19 mouse cellular contexts compared by ENCODE assay signal in genomic region chrX:35994226-35994625, GRCm38 (mm10).
DNase-seq lines count a peak whose midpoint lies in the region; TF ChIP-seq lines count a peak whose summit lies in the region.
"Had no signal": no experiment of that assay in that cellular context is flagged by ENCODE, and none has a peak within 500 bp of the region (broad histone marks: within the 10 kb centered on the region; RNA-seq: fewer than 3 reads in every experiment).

No protein-coding gene starts in this region.

- 77% methylated on average over 6 of the region's 6 CpGs for WGBS in heart, adult 2 months

- peak; percentile 62 for DNase-seq in heart, adult 11 months
- DNase-seq in heart, adult 2 months = no peak
- DNase-seq in layer of hippocampus, adult 2 months (ENCODE audit: low spot score in 2 of 2) = no peak
- no peak for DNase-seq in layer of hippocampus, postnatal 10 days (ENCODE audit: low spot score in 2 of 2)
- DNase-seq in brain, adult 2 months (ENCODE audit: low read depth, low spot score) = peak; percentile 13
- no peak for DNase-seq in cerebellum, adult 9-10 months
- DNase-seq: adrenal gland, adult 2 months; adrenal gland, adult 8-10 months; adrenal gland, postnatal 10 days; adrenal gland, postnatal 14 days; adrenal gland, postnatal 25 days; adrenal gland, postnatal 36 days; B cell, adult 2 months; cerebellum, adult 11 months; cerebellum, adult 11-12 months; cerebellum, adult 18-20 months; cerebellum, adult 2 months had no signal

- H3K27ac ChIP-seq in heart, adult 2 months = no peak overlapping the region
- peak overlapping the region; percentile 55; the same call in 1 of the 2 replicates for H3K27ac ChIP-seq in layer of hippocampus, adult 2 months

- H3K79me2 ChIP-seq in heart, adult 2 months (replicated peaks; ENCODE audit: control insufficient read depth, insufficient read depth, low read length) = no peaks in the 10 kb centered on the region

- no peak overlapping the region for H3K4me3 ChIP-seq in heart, adult 2 months
- no peak overlapping the region for H3K4me3 ChIP-seq in layer of hippocampus, adult 2 months

- TF ChIP-seq CTCF in heart, adult 2 months (IDR thresholded peaks at IDR 0.05) = no peak
- no peak for TF ChIP-seq CTCF in layer of hippocampus, adult 2 months (conservative IDR thresholded peaks at IDR 0.05)

- H3K36me3 ChIP-seq in heart, adult 2 months (ENCODE audit: control insufficient read depth, insufficient read depth, low read length) = no peaks in the 10 kb centered on the region
- H3K36me3 ChIP-seq: G1E had no signal

- H3K27me3 ChIP-seq in heart, adult 2 months (ENCODE audit: control insufficient read depth, insufficient read depth, low read length) = no peaks in the 10 kb centered on the region
- H3K27me3 ChIP-seq: CH12.LX had no signal

- H3K4me1 ChIP-seq in heart, adult 2 months (ENCODE audit: control insufficient read depth, insufficient read depth, low read length) = no peaks in the 10 kb centered on the region

- no peak for TF ChIP-seq POLR2A in heart, adult 2 months (IDR thresholded peaks at IDR 0.05; ENCODE audit: insufficient read depth, low read depth, low read length)

- intact Hi-C loops in heart, adult 2 months (cut with DNase I) = no loop called here

- TF ChIP-seq EP300 in heart, adult 2 months (IDR thresholded peaks at IDR 0.05; ENCODE audit: insufficient read depth, low read depth, low read length) = no peak

- no peak overlapping the region for H3K9ac ChIP-seq in heart, adult 2 months (ENCODE audit: low read depth, low read length)

Comparison
In these comparisons a context has a peak if more than half of its experiments do, and no peak if none do; other contexts are left out.
1. DNase-seq: peak in heart, adult 11 months (single experiment) and brain, adult 2 months (single experiment); none in heart, adult 2 months (0 of 2), layer of hippocampus, adult 2 months (0 of 2), layer of hippocampus, postnatal 10 days (0 of 2) and cerebellum, adult 9-10 months (single experiment).